Comparison of ENCODE assay signal across 22 mouse cellular contexts in genomic region chr5:117291312-117291711, GRCm38 (mm10). TPM values are rescaled to one million over a fixed set of nuclear protein-coding genes. Genes with fewer than 3 reads are reported as not detected.
DNase-seq lines count a peak whose midpoint lies in the region; ATAC-seq and TF ChIP-seq lines count a peak whose summit lies in the region.
"Had no signal": no experiment of that assay in that cellular context is flagged by ENCODE, and none has a peak within 500 bp of the region (broad histone marks: within the 10 kb centered on the region; RNA-seq: fewer than 3 reads in every experiment).

No protein-coding gene starts in this region.

- in situ Hi-C loops in ES-E14 (cut with MboI; ENCODE audit: low sequenced_read_pairs in 2 of 2, unreplicated experiment in 2 of 2), result no loop called here

- H3K27ac ChIP-seq in kidney, postnatal 0 days, result no peak overlapping the region
- H3K27ac ChIP-seq in midbrain, postnatal 0 days (ENCODE audit: low read depth, low read length), result no peak overlapping the region
- no peak overlapping the region for H3K27ac ChIP-seq in midbrain, embryonic 10.5 days (replicated peaks)
- no peak overlapping the region for H3K27ac ChIP-seq in ES-E14 (ENCODE audit: insufficient read depth, low read depth, low read length, poor library complexity, severe bottlenecking)
- no peak overlapping the region for H3K27ac ChIP-seq in lung, postnatal 0 days (ENCODE audit: low read length)
- H3K27ac ChIP-seq: embryonic facial prominence, embryonic 15.5 days; hindbrain, embryonic 13.5 days; lung, embryonic 15.5 days; macrophage; stomach, embryonic 15.5 days had no signal

- ATAC-seq in kidney, postnatal 0 days (replicated peaks; ENCODE audit: low FRiP score, low read depth), result no peak
- ATAC-seq in midbrain, postnatal 0 days (ENCODE audit: low FRiP score), result no peak
- no peak for ATAC-seq in lung, postnatal 0 days
- ATAC-seq: forebrain, embryonic 16.5 days; midbrain, embryonic 16.5 days had no signal

- no peak overlapping the region for H3K4me2 ChIP-seq in kidney, postnatal 0 days (ENCODE audit: low read length)
- H3K4me2 ChIP-seq in midbrain, postnatal 0 days (ENCODE audit: low read depth, low read length, poor library complexity, severe bottlenecking), result no peak overlapping the region
- H3K4me2 ChIP-seq in lung, postnatal 0 days (replicated peaks; ENCODE audit: low read depth, low read length), result no peak overlapping the region
- H3K4me2 ChIP-seq: embryonic facial prominence, embryonic 15.5 days; heart, embryonic 12.5 days; hindbrain, embryonic 13.5 days; lung, embryonic 15.5 days; stomach, embryonic 15.5 days had no signal

- TF ChIP-seq CTCF in kidney, postnatal 0 days (IDR thresholded peaks at IDR 0.05; ENCODE audit: low read depth), result peak; percentile 49
- TF ChIP-seq CTCF in midbrain, postnatal 0 days (IDR thresholded peaks at IDR 0.05), result peak; percentile 61
- no peak for TF ChIP-seq CTCF in lung, postnatal 0 days (IDR thresholded peaks at IDR 0.05)

- no peak for TF ChIP-seq EP300 in lung, postnatal 0 days (IDR thresholded peaks at IDR 0.05)

- DNase-seq in kidney, postnatal 0 days (ENCODE audit: low spot score), result no peak
- DNase-seq in kidney, adult 11 months, result no peak
- DNase-seq in midbrain, postnatal 0 days (ENCODE audit: low spot score), result no peak
- DNase-seq in midbrain, embryonic 10.5 days (ENCODE audit: low spot score), result no peak
- no peak for DNase-seq in ES-E14 (ENCODE audit: low read depth, low spot score)
- no peak for DNase-seq in cerebellum, postnatal 25 days
- no peak for DNase-seq in lung, postnatal 0 days (ENCODE audit: low spot score)
- DNase-seq: adrenal gland, postnatal 36 days; cerebellum, adult 9-10 months; gastrocnemius, postnatal 25 days; heart, adult 18-20 months; heart, postnatal 10 days; thymus, adult 18-20 months; thymus, postnatal 36 days had no signal

- no peak overlapping the region for H3K9ac ChIP-seq in kidney, postnatal 0 days (ENCODE audit: low read depth, low read length)
- H3K9ac ChIP-seq in midbrain, postnatal 0 days (replicated peaks; ENCODE audit: low read length, poor library complexity, severe bottlenecking), result no peak overlapping the region
- no peak overlapping the region for H3K9ac ChIP-seq in ES-E14 (ENCODE audit: insufficient read depth, low read depth, low read length, poor library complexity, severe bottlenecking)
- H3K9ac ChIP-seq in lung, postnatal 0 days (replicated peaks; ENCODE audit: low read depth), result no peak overlapping the region
- H3K9ac ChIP-seq: embryonic facial prominence, embryonic 15.5 days; heart, embryonic 12.5 days; hindbrain, embryonic 13.5 days; lung, embryonic 15.5 days; stomach, embryonic 15.5 days had no signal

- no peaks in the 10 kb centered on the region for H3K27me3 ChIP-seq in kidney, postnatal 0 days (ENCODE audit: insufficient read depth, low read length)
- H3K27me3 ChIP-seq in midbrain, postnatal 0 days (ENCODE audit: insufficient read depth, low read length), result no peaks in the 10 kb centered on the region
- H3K27me3 ChIP-seq in midbrain, embryonic 10.5 days (ENCODE audit: low read depth, poor library complexity, severe bottlenecking), result peaks cover 12% of the 10 kb centered on the region
- H3K27me3 ChIP-seq in lung, postnatal 0 days (replicated peaks; ENCODE audit: insufficient read depth, low read length), result no peaks in the 10 kb centered on the region
- H3K27me3 ChIP-seq: embryonic facial prominence, embryonic 15.5 days; heart, embryonic 12.5 days; hindbrain, embryonic 13.5 days; lung, embryonic 15.5 days; stomach, embryonic 15.5 days had no signal

- 0 out of 2 replicates have a peak, but pooled peaks cover 10% of the 10 kb centered on the region for H3K4me1 ChIP-seq in kidney, postnatal 0 days (replicated peaks; ENCODE audit: insufficient read depth, low read length)
- H3K4me1 ChIP-seq in midbrain, postnatal 0 days (ENCODE audit: insufficient read depth, low read length), result 0 out of 2 replicates have a peak, but pooled peaks cover 5% of the 10 kb centered on the region
- peaks cover 13% of the 10 kb centered on the region for H3K4me1 ChIP-seq in midbrain, embryonic 10.5 days
- peaks cover 7 to 16% of the 10 kb centered on the region in 2 experiments; a peak in 2 of 4 replicates for H3K4me1 ChIP-seq in ES-E14 (ENCODE audit: control insufficient read depth in 2 of 2, insufficient read depth in 2 of 2, low read length in 2 of 2, poor library complexity in 1 of 2)
- H3K4me1 ChIP-seq in lung, postnatal 0 days (ENCODE audit: insufficient read depth, low read depth, low read length), result peaks cover 4% of the 10 kb centered on the region; the same call in 1 of the 2 replicates

- WGBS in kidney, postnatal 0 days, result 86% methylated on average over 3 of the region's 3 CpGs
- WGBS in midbrain, postnatal 0 days, result 82% methylated on average over 3 of the region's 3 CpGs
- WGBS in midbrain, embryonic 10.5 days, result 87% methylated on average over 3 of the region's 3 CpGs
- WGBS in lung, postnatal 0 days, result 77% methylated on average over 3 of the region's 3 CpGs

- H3K9me3 ChIP-seq in kidney, postnatal 0 days (replicated peaks; ENCODE audit: low read length), result no peaks in the 10 kb centered on the region
- no peaks in the 10 kb centered on the region for H3K9me3 ChIP-seq in midbrain, postnatal 0 days (ENCODE audit: low read length)
- no peaks in the 10 kb centered on the region for H3K9me3 ChIP-seq in midbrain, embryonic 10.5 days (replicated peaks)
- no peaks in the 10 kb centered on the region for H3K9me3 ChIP-seq in ES-E14 (ENCODE audit: control insufficient read depth, insufficient read depth, low read depth, low read length)
- no peaks in the 10 kb centered on the region for H3K9me3 ChIP-seq in lung, postnatal 0 days (ENCODE audit: low read length)
- H3K9me3 ChIP-seq: embryonic facial prominence, embryonic 15.5 days; hindbrain, embryonic 13.5 days; lung, embryonic 15.5 days; stomach, embryonic 15.5 days had no signal

- no peak overlapping the region for H3K4me3 ChIP-seq in kidney, postnatal 0 days (replicated peaks; ENCODE audit: low read depth, low read length)
- no peak overlapping the region for H3K4me3 ChIP-seq in midbrain, postnatal 0 days (ENCODE audit: low read depth, low read length)
- no peak overlapping the region for H3K4me3 ChIP-seq in midbrain, embryonic 10.5 days
- no peak overlapping the region for H3K4me3 ChIP-seq in ES-E14 (ENCODE audit: insufficient read depth in 1 of 2, low read depth in 1 of 2, low read length in 2 of 2, poor library complexity in 1 of 2, severe bottlenecking in 1 of 2)
- H3K4me3 ChIP-seq in lung, postnatal 0 days (ENCODE audit: low read depth, low read length), result no peak overlapping the region
- H3K4me3 ChIP-seq: embryonic facial prominence, embryonic 15.5 days; heart, embryonic 12.5 days; hindbrain, embryonic 13.5 days; lung, embryonic 15.5 days; stomach, embryonic 15.5 days had no signal

- H3K36me3 ChIP-seq in kidney, postnatal 0 days (ENCODE audit: insufficient read depth, low read length), result no peaks in the 10 kb centered on the region
- no peaks in the 10 kb centered on the region for H3K36me3 ChIP-seq in midbrain, postnatal 0 days (ENCODE audit: insufficient read depth, low read length)
- no peaks in the 10 kb centered on the region for H3K36me3 ChIP-seq in midbrain, embryonic 10.5 days
- peaks cover 2% of the 10 kb centered on the region; the same call in 1 of the 2 replicates for H3K36me3 ChIP-seq in ES-E14 (ENCODE audit: control insufficient read depth, insufficient read depth, low read length, poor library complexity, severe bottlenecking)
- no peaks in the 10 kb centered on the region for H3K36me3 ChIP-seq in lung, postnatal 0 days (ENCODE audit: insufficient read depth, low read length)
- H3K36me3 ChIP-seq: embryonic facial prominence, embryonic 15.5 days; heart, embryonic 12.5 days; hindbrain, embryonic 13.5 days; lung, embryonic 15.5 days; stomach, embryonic 15.5 days had no signal

TF ChIP-seq in ES-E14, 5 proteins besides CTCF, POLR2A, EP300 and RAD21:
- no peak for TF ChIP-seq HCFC1 (IDR thresholded peaks at IDR 0.05; ENCODE audit: borderline replicate concordance, insufficient read depth, low read length)
- TF ChIP-seq ZC3H11A (IDR thresholded peaks at IDR 0.05; ENCODE audit: borderline replicate concordance, low read depth, low read length), result peak; percentile 60; the same call in 1 of the 2 replicates

RNA-seq across cellular contexts. Expression of gene Pebp1, which starts 3.9 kb away (rescaled TPM):
- 625 and 668 TPM in 2 replicates for polyA plus RNA-seq in kidney, postnatal 0 days (2015; fragmentation: Nextera tagmentation; extraction: Ambion mirVana)
- total RNA-seq in midbrain, postnatal 0 days (2014; rRNA removed), result 1,240 and 1,525 TPM in 2 replicates
- 1,025 and 1,129 TPM in 2 replicates for polyA plus RNA-seq in midbrain, postnatal 0 days (2015; fragmentation: Nextera tagmentation; extraction: Ambion mirVana)
- polyA plus RNA-seq in midbrain, embryonic 10.5 days (2016; fragmentation: Nextera tagmentation; extraction: Ambion mirVana), result 946 and 962 TPM in 2 replicates
- total RNA-seq in ES-E14 (2012; rRNA removed), result 367 and 381 TPM in 2 replicates
- polyA plus RNA-seq in lung, postnatal 0 days (2015; fragmentation: Nextera tagmentation; extraction: Ambion mirVana), result 273 and 289 TPM in 2 replicates

RNA-seq across cellular contexts. Expression of gene Vsig10, which starts 27.6 kb away (rescaled TPM):
- polyA plus RNA-seq in kidney, postnatal 0 days (2015; fragmentation: Nextera tagmentation; extraction: Ambion mirVana), result 9.5 and 11.6 TPM in 2 replicates
- 1.8 and 7.1 TPM in 2 replicates for total RNA-seq in midbrain, postnatal 0 days (2014; rRNA removed)
- 1.2 and 1.5 TPM in 2 replicates for polyA plus RNA-seq in midbrain, postnatal 0 days (2015; fragmentation: Nextera tagmentation; extraction: Ambion mirVana)
- polyA plus RNA-seq in midbrain, embryonic 10.5 days (2016; fragmentation: Nextera tagmentation; extraction: Ambion mirVana), result 2.7 and 4.0 TPM in 2 replicates
- total RNA-seq in ES-E14 (2012; rRNA removed), result 11.7 and 25.7 TPM in 2 replicates
- 19.7 and 23.7 TPM in 2 replicates for polyA plus RNA-seq in lung, postnatal 0 days (2015; fragmentation: Nextera tagmentation; extraction: Ambion mirVana)
